Mouse (Mus musculus): Measurements from ENCODE around the gene Habp2. TPM values are rescaled to one million over a fixed set of nuclear protein-coding genes. Genes with fewer than 3 reads are reported as not detected.

The Habp2 gene
- not detected for polyA plus RNA-seq (2014; fragmentation: Illumina TruSeq; extraction: RNeasy Lipid Tissue Mini Kit (QIAGEN cat#74804))

DNA sequence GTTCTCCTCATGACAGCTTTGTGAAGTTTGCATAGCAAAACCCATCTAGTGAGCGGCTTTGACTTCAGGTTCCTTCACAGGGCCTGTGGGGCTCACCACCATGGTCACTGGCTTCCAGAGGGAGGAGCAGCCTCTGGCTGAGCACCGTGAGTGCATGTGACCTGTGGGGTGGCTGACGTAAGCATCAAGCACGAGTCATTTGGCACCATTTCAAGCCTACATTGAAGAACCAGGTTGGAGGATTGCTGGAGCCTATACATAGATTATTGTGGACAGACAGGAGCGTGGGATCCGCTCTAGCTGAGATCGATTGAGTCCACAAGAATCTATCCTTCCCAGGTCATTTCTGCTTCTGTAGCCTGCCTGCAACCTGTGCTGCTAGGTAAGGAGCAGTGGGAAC lies at the start of gene Habp2:
Gene Habp2 (plus strand): TSS at position 272 of the 400 bp plus-strand sequence.

Other genes with a start within 250 kb of the Habp2 start
- 0.14 TPM for gene Nrap, start 102.9 kb downstream of the Habp2 start, polyA plus RNA-seq (2014; fragmentation: Illumina TruSeq; extraction: RNeasy Lipid Tissue Mini Kit (QIAGEN cat#74804))
- gene Casp7, start 110.0 kb downstream of the Habp2 start, polyA plus RNA-seq (2014; fragmentation: Illumina TruSeq; extraction: RNeasy Lipid Tissue Mini Kit (QIAGEN cat#74804)), result 20.8 TPM
- 8.5 TPM for gene Plekhs1, start 174.5 kb downstream of the Habp2 start, polyA plus RNA-seq (2014; fragmentation: Illumina TruSeq; extraction: RNeasy Lipid Tissue Mini Kit (QIAGEN cat#74804))

Measured in ovary, adult 10 weeks (tissue).